Mouse (Mus musculus) T-helper 1 cell (primary cell): ENCODE data around the gene Cd68.
"Not testable (repeated sequence)": the region's sequence is repeated elsewhere in the genome, so short reads cannot be mapped to it uniquely, and the experiment has no call there.

ENCODE experiments used
- in situ Hi-C: fragments of 300-600 bp; cut with MboI, MseI; formaldehyde crosslinking; loops from one replicate; pipeline ENCODE4 v1.15.1; 2025; ENCODE audit warnings: high pct_unique_total_duplicates

The Cd68 gene

GRCm38 (mm10) chr11:69629802-69630201 lies 36.2 kb downstream of the Cd68 start:
- in situ Hi-C loops: no loop called here

DNA sequence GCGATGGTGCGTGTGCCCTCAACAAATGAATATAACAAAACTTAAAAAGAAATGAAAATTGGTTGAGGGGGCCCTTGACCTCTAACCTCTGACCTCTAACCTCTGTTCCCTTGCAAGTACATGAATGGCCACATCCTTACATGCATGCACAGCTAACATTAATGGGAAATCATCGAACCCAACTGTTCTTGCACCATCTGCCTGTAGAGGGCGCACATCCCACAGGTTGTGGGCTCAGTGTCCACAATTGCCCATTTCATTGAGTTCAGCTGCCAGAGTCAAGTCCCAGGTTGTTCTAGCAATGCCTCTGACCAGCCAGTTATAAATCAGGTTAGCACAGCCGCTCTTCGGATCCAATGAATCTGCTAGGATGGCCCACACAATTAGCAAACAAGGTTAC lies 37.7 kb downstream of the Cd68 start:
- in situ Hi-C loops: no loop called here

GRCm38 (mm10) chr11:69624339-69624738 lies 41.6 kb downstream of the Cd68 start:
- in situ Hi-C loops: not testable (repeated sequence)

GRCm38 (mm10) chr11:69623006-69623405 lies 42.9 kb downstream of the Cd68 start:
- in situ Hi-C loops: no loop called here

GRCm38 (mm10) chr11:69622406-69622805 lies 43.5 kb downstream of the Cd68 start:
- in situ Hi-C loops: no loop called here

DNA sequence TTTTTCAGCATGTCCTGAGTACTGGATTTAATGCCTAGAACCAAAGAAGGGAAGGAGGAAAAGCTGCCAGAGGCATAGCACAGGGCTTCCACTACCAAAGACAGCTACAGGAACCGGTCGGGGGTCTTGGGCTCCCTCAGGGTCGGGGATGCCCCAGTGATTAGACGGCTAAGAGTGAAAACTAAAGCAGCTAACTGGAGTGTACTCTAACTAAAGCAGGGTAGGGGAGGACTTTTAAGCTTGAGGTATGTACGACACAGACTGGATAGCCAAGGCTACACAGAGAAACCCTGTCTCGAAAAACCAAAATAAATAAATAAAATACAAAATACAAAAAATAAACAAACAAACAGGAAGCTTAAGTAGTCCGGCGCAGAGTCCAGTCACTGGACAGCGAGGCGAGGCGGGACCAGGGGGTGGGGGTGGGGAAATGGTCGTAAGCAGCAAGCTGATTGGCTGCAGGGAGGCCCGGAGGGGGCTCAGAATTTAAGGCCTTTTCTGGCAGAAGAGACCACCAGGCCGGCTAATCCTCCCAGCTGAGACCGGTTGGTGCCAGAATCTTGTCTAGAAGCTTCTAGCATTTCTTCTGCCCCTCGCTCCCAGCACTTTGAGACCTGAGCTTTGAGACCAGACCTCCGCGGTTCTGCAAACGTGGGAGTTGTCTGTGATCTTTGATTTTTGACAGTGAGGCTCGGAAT lies 44.2 kb downstream of the Cd68 start, which contains the start of gene Sat2:
Sat2 (plus strand) TSS at position 454 of the 698 bp plus-strand sequence.
- in situ Hi-C loops: no loop called here

- in situ Hi-C loops: no loop called here
These were observed 45.4 kb downstream of the Cd68 start for GRCm38 (mm10) chr11:69620394-69621081.

DNA sequence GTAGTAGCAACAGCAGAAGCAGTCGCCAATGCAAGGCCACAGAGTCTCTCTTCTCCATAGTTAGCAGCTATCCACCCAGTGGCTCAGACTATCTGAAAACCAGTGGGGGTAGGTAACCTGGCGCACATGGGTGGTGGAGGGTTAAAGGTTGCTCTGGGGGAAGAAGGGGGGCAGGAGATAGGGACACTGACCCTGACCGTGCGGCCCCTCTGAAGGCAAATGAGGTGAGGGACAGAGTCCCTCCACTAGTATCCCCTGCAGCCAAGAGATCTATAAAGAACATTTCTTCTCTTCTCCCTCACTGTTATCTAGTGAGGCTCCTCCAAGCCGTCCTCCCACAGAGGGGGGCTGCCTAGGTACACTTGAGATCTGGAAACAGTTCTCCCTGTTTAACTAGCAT lies 48.1 kb downstream of the Cd68 start, which contains the start of gene Shbg:
Shbg (minus strand) TSS at position 101 of the 400 bp plus-strand sequence.
- in situ Hi-C loops: no loop called here

DNA sequence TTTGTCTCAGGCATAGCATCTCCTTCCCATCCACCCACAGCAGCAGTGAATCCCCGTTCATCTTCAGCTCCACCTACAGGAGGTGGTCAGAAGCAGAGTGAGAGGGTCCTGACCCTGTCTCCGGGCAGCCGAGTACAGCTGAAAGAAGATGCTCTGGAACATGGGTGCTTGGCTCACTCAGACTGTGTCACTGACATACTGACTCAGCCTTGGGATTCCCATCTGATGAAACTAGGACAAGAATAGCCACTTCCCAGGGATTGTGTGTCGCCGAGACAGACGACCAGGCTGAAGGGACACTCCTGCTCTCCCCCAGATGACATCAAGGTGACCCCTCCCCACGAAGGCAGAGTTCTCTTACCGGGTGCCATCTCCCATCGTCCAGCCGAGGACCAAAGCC lies 49.2 kb downstream of the Cd68 start:
- in situ Hi-C loops: no loop called here

DNA sequence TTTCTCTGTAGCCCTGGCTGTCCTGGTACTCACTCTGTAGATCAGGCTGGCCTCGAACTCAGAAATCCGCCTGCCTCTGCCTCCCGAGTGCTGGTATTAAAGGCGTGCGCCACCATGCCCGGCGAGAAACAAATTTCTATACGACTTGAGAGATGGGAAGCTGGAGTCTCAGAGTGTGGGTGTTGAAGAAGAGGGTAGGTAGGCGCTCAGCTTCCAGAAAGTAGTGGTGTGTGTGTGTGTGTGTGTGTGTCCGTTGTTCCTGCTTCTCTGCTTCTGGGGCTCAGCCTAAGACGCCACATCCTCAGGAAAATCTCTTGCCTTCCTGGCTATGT lies 51.7 kb downstream of the Cd68 start:
- in situ Hi-C loops: not testable (repeated sequence)
